Mouse (Mus musculus): ENCODE data around the gene Ptpro. TPM values are rescaled to one million over a fixed set of nuclear protein-coding genes. Genes with fewer than 3 reads are reported as not detected.
A peak's percentile ranks its signal among the peaks of the same experiment; 100 is the strongest.

The Ptpro gene
- polyA plus RNA-seq, 1 experiment from 2014 or later = 3.7 TPM

DNA sequence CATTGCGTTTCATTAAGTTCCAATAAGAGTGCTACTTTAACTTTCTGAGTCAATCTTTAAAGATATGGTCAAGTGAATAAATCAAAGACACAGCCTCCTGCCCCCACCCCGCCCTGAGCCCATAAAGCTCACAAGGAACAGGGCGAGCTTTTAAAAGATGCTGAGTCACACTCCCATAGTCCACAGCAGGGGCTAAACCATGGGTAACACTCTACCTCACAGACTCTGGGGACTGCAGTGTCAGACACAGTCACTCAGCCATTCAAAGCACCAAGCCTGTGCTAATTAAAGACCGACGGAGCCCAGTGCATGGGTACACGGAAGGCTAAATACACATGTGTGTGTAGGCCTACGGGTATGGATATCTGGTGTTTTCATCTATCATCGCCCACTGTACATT, 251.3 kb downstream of the Ptpro start:
- Histone ChIP-seq H3K4me3 (no peak overlapping the region), H3K9me3 (replicated peaks) (no peaks in the 10 kb centered on the region), H3K27ac (no peak overlapping the region), H3K4me2 (no peak overlapping the region), H3K36me3 (peaks cover 11% of the 10 kb centered on the region; the same call in 1 of the 2 replicates), H3K9ac (no peak overlapping the region), H3K4me1 (replicated peaks) (no peaks in the 10 kb centered on the region), H3K27me3 (no peaks in the 10 kb centered on the region)
- 79% methylated on average over 8 of the region's 8 CpGs for WGBS
- ATAC-seq (replicated peaks; ENCODE audit: insufficient number of reproducible peaks, insufficient read depth, low FRiP score, low read depth) = no peak

DNA sequence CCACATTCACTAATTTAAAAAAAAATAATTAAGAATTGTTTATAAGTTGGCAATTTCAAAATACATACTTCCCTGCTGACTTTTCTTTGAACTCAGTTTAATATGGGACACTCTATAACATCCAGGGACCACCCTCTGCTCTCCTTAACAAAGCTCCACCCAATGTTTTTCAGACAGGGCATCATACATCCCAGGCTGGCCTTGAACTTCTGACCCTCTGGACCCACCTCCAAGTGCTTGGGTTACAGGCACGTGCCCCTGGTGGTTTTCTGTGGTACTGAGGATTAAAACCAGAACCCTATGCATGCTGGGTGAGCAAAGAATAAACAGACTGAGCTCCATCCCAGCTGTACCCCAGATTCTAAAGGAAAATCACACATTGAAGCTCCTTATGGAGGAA, 251.9 kb downstream of the Ptpro start:
- no peak for ATAC-seq (replicated peaks; ENCODE audit: insufficient number of reproducible peaks, insufficient read depth, low FRiP score, low read depth)
- Histone ChIP-seq H3K27ac (no peak overlapping the region), H3K9me3 (replicated peaks) (no peaks in the 10 kb centered on the region), H3K36me3 (peaks cover 15% of the 10 kb centered on the region; the same call in 1 of the 2 replicates), H3K4me2 (no peak overlapping the region), H3K27me3 (no peaks in the 10 kb centered on the region), H3K4me1 (replicated peaks) (no peaks in the 10 kb centered on the region), H3K4me3 (no peak overlapping the region), H3K9ac (no peak overlapping the region)
- 63% methylated on average over 1 of the region's 1 CpGs for WGBS

DNA sequence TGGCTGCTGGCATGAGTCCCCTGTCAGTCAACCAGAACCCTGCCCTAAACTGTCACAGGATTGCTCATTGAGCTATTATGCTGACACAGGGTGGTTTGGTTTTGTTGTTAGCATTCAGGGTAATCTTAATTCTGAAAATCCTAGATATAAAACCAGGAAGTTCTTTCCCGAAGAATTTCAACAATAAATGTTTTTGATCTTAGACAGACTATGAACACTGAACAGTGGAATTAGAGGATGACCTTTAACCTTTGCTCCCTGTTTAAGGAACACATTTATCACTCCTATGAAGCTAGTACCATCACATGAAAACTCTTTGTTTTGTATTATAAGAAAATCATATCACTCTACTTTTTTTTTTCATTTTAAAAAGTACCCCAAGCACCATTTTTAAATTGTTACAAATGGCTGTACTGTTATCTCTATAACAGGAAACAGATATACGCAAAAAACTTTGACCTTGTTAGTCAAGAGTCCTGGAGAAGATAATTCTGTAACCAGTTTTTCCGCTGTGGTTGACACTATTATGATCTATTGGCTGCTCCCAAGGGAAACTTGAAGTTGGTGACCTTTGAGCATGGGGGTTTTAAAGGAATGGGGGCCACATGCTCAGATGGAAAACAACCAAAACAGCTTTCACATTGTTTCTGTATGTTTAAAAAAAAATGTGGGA, 253.6 kb downstream of the Ptpro start:
- H3K36me3 ChIP-seq = peaks cover 15% of the 10 kb centered on the region; the same call in 1 of the 2 replicates

DNA sequence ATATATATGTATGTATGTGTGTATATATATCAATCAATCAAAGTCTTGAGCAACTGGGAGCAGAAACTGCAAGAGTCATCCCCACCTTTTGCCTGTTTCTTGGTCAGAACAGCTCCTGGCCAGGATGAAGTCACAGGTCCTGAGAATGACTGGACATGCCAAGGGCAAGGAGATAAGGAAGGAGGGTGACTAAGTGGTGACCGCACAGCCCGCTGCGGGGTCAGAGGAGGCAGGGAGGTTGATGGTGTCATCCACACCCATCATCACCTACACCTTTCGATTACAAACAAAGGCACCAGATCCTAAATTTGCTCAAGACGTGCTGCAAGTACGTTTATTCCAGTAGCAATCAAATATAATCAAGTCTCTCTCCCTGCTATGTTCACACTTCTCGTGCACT, 254.4 kb downstream of the Ptpro start:
- WGBS = 72% methylated on average over 7 of the region's 7 CpGs
- H3K27me3 ChIP-seq = no peaks in the 10 kb centered on the region
- H3K9me3 ChIP-seq (replicated peaks) = no peaks in the 10 kb centered on the region
- no peak for ATAC-seq (replicated peaks; ENCODE audit: insufficient number of reproducible peaks, insufficient read depth, low FRiP score, low read depth)
- no peak overlapping the region for H3K9ac ChIP-seq
- no peak overlapping the region for H3K4me3 ChIP-seq
- H3K36me3 ChIP-seq = peaks cover 15% of the 10 kb centered on the region; the same call in 1 of the 2 replicates
- H3K4me1 ChIP-seq (replicated peaks) = no peaks in the 10 kb centered on the region
- H3K4me2 ChIP-seq = no peak overlapping the region
- H3K27ac ChIP-seq = no peak overlapping the region

More for the DNA sequence above, 253.6 kb downstream of the Ptpro start:
- 65% methylated on average over 3 of the region's 3 CpGs for WGBS
- Histone ChIP-seq H3K4me3 (no peak overlapping the region), H3K9ac (no peak overlapping the region), H3K4me1 (replicated peaks) (no peaks in the 10 kb centered on the region), H3K4me2 (no peak overlapping the region), H3K27me3 (no peaks in the 10 kb centered on the region), H3K9me3 (replicated peaks) (no peaks in the 10 kb centered on the region), H3K27ac (no peak overlapping the region)
- ATAC-seq (replicated peaks; ENCODE audit: insufficient number of reproducible peaks, insufficient read depth, low FRiP score, low read depth) = no peak

DNA sequence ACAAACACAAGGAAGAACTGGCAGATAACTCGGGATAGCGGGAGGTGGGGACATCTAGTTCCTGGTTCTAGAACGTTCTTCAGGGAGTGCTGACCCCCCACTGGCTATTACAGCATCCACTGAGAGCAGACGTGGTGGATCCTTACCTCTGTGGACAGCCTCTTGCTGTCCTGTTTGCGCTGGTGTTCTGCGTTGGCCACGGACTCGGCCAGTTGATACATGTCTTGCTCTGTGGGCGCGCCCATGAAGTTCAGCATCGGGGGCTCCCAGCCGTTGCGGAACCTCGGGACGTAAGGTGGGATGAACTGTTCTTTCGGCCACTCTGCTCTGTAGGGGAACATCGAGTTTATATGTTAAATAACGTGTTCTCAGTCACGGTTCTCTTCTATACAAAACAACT, 256.8 kb downstream of the Ptpro start:
- H3K27ac ChIP-seq = no peak overlapping the region
- H3K27me3 ChIP-seq = no peaks in the 10 kb centered on the region
- H3K36me3 ChIP-seq = peaks cover 15% of the 10 kb centered on the region; the same call in 1 of the 2 replicates
- WGBS = 95% methylated on average over 19 of the region's 19 CpGs
- H3K4me3 ChIP-seq = no peak overlapping the region
- H3K9me3 ChIP-seq (replicated peaks) = no peaks in the 10 kb centered on the region
- no peak overlapping the region for H3K9ac ChIP-seq
- no peak overlapping the region for H3K4me2 ChIP-seq
- no peak for ATAC-seq (replicated peaks; ENCODE audit: insufficient number of reproducible peaks, insufficient read depth, low FRiP score, low read depth)
- H3K4me1 ChIP-seq (replicated peaks) = no peaks in the 10 kb centered on the region

DNA sequence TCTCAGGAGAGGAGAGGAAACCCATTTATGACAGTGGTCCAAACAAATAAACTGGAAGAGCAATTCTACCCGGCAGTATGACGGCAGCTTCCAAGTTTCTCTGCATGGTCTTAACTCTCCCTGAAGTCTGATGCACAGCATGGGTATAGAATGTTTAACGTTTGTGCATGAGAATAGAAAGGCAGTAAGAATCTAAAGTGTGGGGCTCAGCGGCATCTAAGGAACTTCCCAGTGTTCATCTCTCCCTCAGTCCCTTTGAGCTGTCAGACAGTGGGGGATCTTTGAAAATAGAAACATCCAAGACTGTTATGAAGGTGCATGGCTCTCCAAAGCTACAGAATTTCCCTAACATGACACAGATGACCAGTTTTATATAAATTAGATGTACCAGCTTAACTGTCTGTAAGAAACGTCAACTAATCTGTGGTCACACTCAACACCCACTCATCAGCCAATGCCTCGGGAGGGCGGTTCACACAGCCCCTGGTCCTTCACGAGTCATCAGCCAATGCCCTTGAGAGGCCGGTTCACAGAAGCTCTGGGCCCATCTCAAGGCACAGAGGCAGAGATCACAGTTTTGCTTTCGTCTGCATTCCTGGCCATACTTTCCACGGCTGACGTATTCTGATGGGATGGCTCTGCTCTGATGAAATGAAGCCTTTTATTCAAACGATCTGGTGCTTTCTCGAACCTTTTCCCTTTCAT, 257.4 kb downstream of the Ptpro start:
- no peaks in the 10 kb centered on the region for H3K27me3 ChIP-seq
- WGBS = 51% methylated on average over 14 of the region's 14 CpGs
- peaks cover 15% of the 10 kb centered on the region; the same call in 1 of the 2 replicates for H3K36me3 ChIP-seq
- no peaks in the 10 kb centered on the region for H3K9me3 ChIP-seq (replicated peaks)
- no peak overlapping the region for H3K4me2 ChIP-seq
- H3K27ac ChIP-seq = no peak overlapping the region
- H3K4me3 ChIP-seq = no peak overlapping the region
- no peak overlapping the region for H3K9ac ChIP-seq
- ATAC-seq (replicated peaks; ENCODE audit: insufficient number of reproducible peaks, insufficient read depth, low FRiP score, low read depth) = no peak
- H3K4me1 ChIP-seq (replicated peaks) = no peaks in the 10 kb centered on the region

DNA sequence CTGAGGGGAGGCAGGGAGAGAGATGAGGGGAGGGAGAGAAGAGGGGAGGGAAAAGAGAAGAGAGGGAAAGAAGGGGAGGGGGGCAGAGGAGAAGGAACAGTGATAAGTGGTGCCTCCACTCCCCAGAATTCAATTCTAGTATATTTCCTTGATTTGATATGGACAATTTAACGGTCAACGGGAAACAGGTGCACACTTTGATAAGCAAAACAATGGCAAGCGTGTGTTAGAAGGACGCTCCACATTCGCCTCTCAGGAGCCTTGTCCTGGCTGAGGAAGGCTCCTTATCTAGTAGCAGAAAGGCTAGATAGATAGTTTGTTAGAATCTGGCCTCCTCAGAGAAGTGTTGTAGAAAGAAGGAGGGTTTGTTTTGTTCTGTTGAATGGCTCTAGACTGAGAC, 260.6 kb downstream of the Ptpro start:
- no peak overlapping the region for H3K4me2 ChIP-seq
- H3K36me3 ChIP-seq = peaks cover 10% of the 10 kb centered on the region
- WGBS = 39% methylated on average over 5 of the region's 5 CpGs
- no peaks in the 10 kb centered on the region for H3K9me3 ChIP-seq (replicated peaks)
- no peak overlapping the region for H3K9ac ChIP-seq
- peak; percentile 62 for ATAC-seq (replicated peaks; ENCODE audit: insufficient number of reproducible peaks, insufficient read depth, low FRiP score, low read depth)
- no peak overlapping the region for H3K4me3 ChIP-seq
- no peaks in the 10 kb centered on the region for H3K4me1 ChIP-seq (replicated peaks)
- H3K27me3 ChIP-seq = no peaks in the 10 kb centered on the region
- H3K27ac ChIP-seq = peak overlapping the region; percentile 33

Other genes with a start within 250 kb of the Ptpro start
- 5.5 and 6.2 TPM in 2 replicates for gene Rerg, start 81.8 kb upstream of the Ptpro start, polyA plus RNA-seq (2015; fragmentation: Nextera tagmentation; extraction: Ambion mirVana)

Data from heart, embryonic 15.5 days (tissue).